Mouse (Mus musculus): Measurements from ENCODE around the gene Olfr606. TPM values are rescaled to one million over a fixed set of nuclear protein-coding genes. Genes with fewer than 3 reads are reported as not detected.

The Olfr606 gene
- not detected for total RNA-seq (2023)

GRCm38 (mm10) chr7:103448746-103449145 is at the start of gene Olfr606:
TSS of gene Olfr606 (plus strand) at chr7:103449046.

GRCm38 (mm10) chr7:103414772-103415171 is 34.1 kb upstream of the Olfr606 start, which contains the start of gene Usp17lc:
TSS of gene Usp17lc (plus strand) at chr7:103415072.

DNA sequence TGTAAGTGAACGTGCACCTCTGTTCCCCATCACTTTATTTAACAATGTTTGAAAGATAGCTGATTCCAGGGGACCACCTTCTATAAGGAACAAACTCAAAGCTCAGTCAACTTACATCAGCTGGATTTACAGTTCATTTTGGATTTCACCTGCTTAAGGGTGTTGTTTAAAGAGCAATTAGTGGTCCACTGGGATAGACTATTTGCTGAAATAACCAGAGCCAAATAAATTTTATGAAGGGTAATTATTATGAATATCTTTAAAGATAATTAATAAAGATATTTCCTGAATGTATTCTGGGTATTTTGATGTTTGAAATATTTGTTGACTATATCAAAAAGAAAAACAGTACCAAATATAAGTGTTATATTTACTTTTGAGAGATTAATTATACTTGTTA is 3.5 kb upstream of the Olfr606 start, which contains the start of gene Olfr605:
Gene Olfr605, minus strand, starts transcription at position 101 of the 400 bp plus-strand sequence.

DNA sequence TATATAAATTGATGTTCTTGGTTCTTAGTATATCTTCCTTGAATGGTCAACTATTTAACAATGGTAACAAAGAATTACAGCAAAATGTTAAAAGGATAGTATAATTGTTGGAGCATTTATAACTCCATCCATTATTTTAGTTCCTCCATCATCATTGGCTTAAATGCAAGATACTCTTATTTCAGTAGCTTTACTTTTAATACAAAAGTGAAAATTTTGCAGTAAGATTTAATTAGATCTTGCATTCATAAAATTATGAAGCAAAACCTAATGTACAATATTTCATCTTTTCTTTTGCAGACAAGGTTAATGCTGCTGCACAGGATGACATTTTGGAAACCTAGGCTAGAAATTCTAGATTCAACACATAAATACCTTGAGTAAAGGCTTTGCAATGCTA is 20.7 kb downstream of the Olfr606 start, which contains the start of gene Olfr608:
Gene Olfr608, plus strand, starts transcription at position 301 of the 400 bp plus-strand sequence.

GRCm38 (mm10) chr7:103497962-103498361 is 49.1 kb downstream of the Olfr606 start, which contains the start of gene Olfr609:
TSS of gene Olfr609 (minus strand) at chr7:103498062.

Other genes with a start within 250 kb of the Olfr606 start
- gene Olfr593, start 237.2 kb upstream of the Olfr606 start, total RNA-seq (2023): not detected
- gene Olfr594, start 232.1 kb upstream of the Olfr606 start, total RNA-seq (2023): not detected
- gene Usp17ld, start 196.5 kb upstream of the Olfr606 start, total RNA-seq (2023): not detected
- not detected for gene Olfr596, start 143.4 kb upstream of the Olfr606 start, total RNA-seq (2023)
- not detected for gene Olfr597, start 132.7 kb upstream of the Olfr606 start, total RNA-seq (2023)
- not detected for gene Olfr598, start 125.5 kb upstream of the Olfr606 start, total RNA-seq (2023)
- not detected for gene Olfr599, start 113.1 kb upstream of the Olfr606 start, total RNA-seq (2023)
- not detected for gene Olfr600, start 99.4 kb upstream of the Olfr606 start, total RNA-seq (2023)
- not detected for gene Olfr601, start 86.4 kb upstream of the Olfr606 start, total RNA-seq (2023)
- gene Olfr603, start 62.9 kb upstream of the Olfr606 start, total RNA-seq (2023): not detected
- gene Usp17lc, start 34.0 kb upstream of the Olfr606 start, total RNA-seq (2023): not detected
- not detected for gene Olfr605, start 3.6 kb upstream of the Olfr606 start, total RNA-seq (2023)
- not detected for gene Olfr607, start 15.1 kb downstream of the Olfr606 start, total RNA-seq (2023)
- not detected for gene Olfr608, start 20.8 kb downstream of the Olfr606 start, total RNA-seq (2023)
- not detected for gene Olfr609, start 49.0 kb downstream of the Olfr606 start, total RNA-seq (2023)
- not detected for gene Olfr610, start 63.1 kb downstream of the Olfr606 start, total RNA-seq (2023)
- gene Olfr611, start 71.8 kb downstream of the Olfr606 start, total RNA-seq (2023): not detected
- gene Olfr612, start 93.7 kb downstream of the Olfr606 start, total RNA-seq (2023): not detected
- not detected for gene Olfr613, start 99.0 kb downstream of the Olfr606 start, total RNA-seq (2023)
- not detected for gene Olfr615, start 107.0 kb downstream of the Olfr606 start, total RNA-seq (2023)
- gene Olfr616, start 120.1 kb downstream of the Olfr606 start, total RNA-seq (2023): not detected
- not detected for gene Olfr617, start 124.0 kb downstream of the Olfr606 start, total RNA-seq (2023)
- gene Olfr618, start 141.1 kb downstream of the Olfr606 start, total RNA-seq (2023): not detected
- not detected for gene Olfr619, start 151.5 kb downstream of the Olfr606 start, total RNA-seq (2023)
- not detected for gene Olfr620, start 163.5 kb downstream of the Olfr606 start, total RNA-seq (2023)
- not detected for gene Olfr622, start 193.7 kb downstream of the Olfr606 start, total RNA-seq (2023)
- gene Olfr623, start 214.7 kb downstream of the Olfr606 start, total RNA-seq (2023): not detected
- not detected for gene Olfr624, start 222.1 kb downstream of the Olfr606 start, total RNA-seq (2023)
- gene Olfr625-ps1, start 233.7 kb downstream of the Olfr606 start, total RNA-seq (2023): not detected

Data from CD8-positive naive resting alpha-beta T cell, adult 57 days (primary cell).